Mouse (Mus musculus): ENCODE data around the gene Epb41l1. TPM values are rescaled to one million over a fixed set of nuclear protein-coding genes. Genes with fewer than 3 reads are reported as not detected.

The Epb41l1 gene
- total and polyA plus RNA-seq, 3 experiments = 7.3 to 8.2 (median 7.6) TPM

- DNase-seq = no peak
- intact Hi-C loops (cut with DNase I) = loop anchor here (5.0 kb wide), 1 partner anchor 113 kb away; no protein-coding TSS in a partner anchor
- no peak for TF ChIP-seq CTCF (IDR thresholded peaks at IDR 0.05)
- TF ChIP-seq EP300 (IDR thresholded peaks at IDR 0.05; ENCODE audit: insufficient read depth, low read depth, low read length) = no peak
- TF ChIP-seq POLR2A (IDR thresholded peaks at IDR 0.05; ENCODE audit: insufficient read depth, low read depth, low read length) = no peak
- Histone ChIP-seq H3K27ac (no peak overlapping the region), H3K27me3 (ENCODE audit: control insufficient read depth, insufficient read depth, low read length) (no peaks in the 10 kb centered on the region), H3K9ac (ENCODE audit: low read depth, low read length) (no peak overlapping the region), H3K4me3 (no peak overlapping the region), H3K4me1 (ENCODE audit: control insufficient read depth, insufficient read depth, low read length) (no peaks in the 10 kb centered on the region), H3K79me2 (replicated peaks; ENCODE audit: control insufficient read depth, insufficient read depth, low read length) (no peaks in the 10 kb centered on the region), H3K36me3 (ENCODE audit: control insufficient read depth, insufficient read depth, low read length) (no peaks in the 10 kb centered on the region)
- 93% methylated on average over 9 of the region's 9 CpGs for WGBS
These were observed 34.9 kb downstream of the Epb41l1 start for GRCm38 (mm10) chr2:156455508-156456108.

- no peak for DNase-seq
- no peak overlapping the region for H3K27ac ChIP-seq
- no peaks in the 10 kb centered on the region for H3K27me3 ChIP-seq (ENCODE audit: control insufficient read depth, insufficient read depth, low read length)
- WGBS = 82% methylated on average over 14 of the region's 14 CpGs
- H3K4me3 ChIP-seq = no peak overlapping the region
- no peaks in the 10 kb centered on the region for H3K36me3 ChIP-seq (ENCODE audit: control insufficient read depth, insufficient read depth, low read length)
- H3K79me2 ChIP-seq (replicated peaks; ENCODE audit: control insufficient read depth, insufficient read depth, low read length) = no peaks in the 10 kb centered on the region
- H3K4me1 ChIP-seq (ENCODE audit: control insufficient read depth, insufficient read depth, low read length) = no peaks in the 10 kb centered on the region
- no peak overlapping the region for H3K9ac ChIP-seq (ENCODE audit: low read depth, low read length)
- intact Hi-C loops (cut with DNase I) = loop anchor here (5.0 kb wide), 1 partner anchor 114 kb away; no protein-coding TSS in a partner anchor
- TF ChIP-seq POLR2A (IDR thresholded peaks at IDR 0.05; ENCODE audit: insufficient read depth, low read depth, low read length) (no peak), EP300 (IDR thresholded peaks at IDR 0.05; ENCODE audit: insufficient read depth, low read depth, low read length) (no peak), CTCF (IDR thresholded peaks at IDR 0.05) (no peak)
These were observed 36.0 kb downstream of the Epb41l1 start for GRCm38 (mm10) chr2:156456386-156457342.

GRCm38 (mm10) chr2:156457343-156457717 lies 36.6 kb downstream of the Epb41l1 start:
- Histone ChIP-seq H3K27me3 (ENCODE audit: control insufficient read depth, insufficient read depth, low read length) (no peaks in the 10 kb centered on the region), H3K4me3 (no peak overlapping the region), H3K36me3 (ENCODE audit: control insufficient read depth, insufficient read depth, low read length) (no peaks in the 10 kb centered on the region), H3K9ac (ENCODE audit: low read depth, low read length) (no peak overlapping the region), H3K4me1 (ENCODE audit: control insufficient read depth, insufficient read depth, low read length) (no peaks in the 10 kb centered on the region), H3K27ac (no peak overlapping the region), H3K79me2 (replicated peaks; ENCODE audit: control insufficient read depth, insufficient read depth, low read length) (no peaks in the 10 kb centered on the region)
- peak in 1 of 2 experiments; percentile 47 for DNase-seq
- TF ChIP-seq EP300 (IDR thresholded peaks at IDR 0.05; ENCODE audit: insufficient read depth, low read depth, low read length) (no peak), POLR2A (IDR thresholded peaks at IDR 0.05; ENCODE audit: insufficient read depth, low read depth, low read length) (no peak), CTCF (IDR thresholded peaks at IDR 0.05) (no peak)
- intact Hi-C loops (cut with DNase I) = loop anchor here (5.0 kb wide), 1 partner anchor 115 kb away; no protein-coding TSS in a partner anchor
- WGBS = 28% methylated on average over 4 of the region's 4 CpGs

GRCm38 (mm10) chr2:156460470-156460869 lies 39.8 kb downstream of the Epb41l1 start:
- no peak overlapping the region for H3K27ac ChIP-seq
- TF ChIP-seq CTCF (IDR thresholded peaks at IDR 0.05) (peak; percentile 64), EP300 (IDR thresholded peaks at IDR 0.05; ENCODE audit: insufficient read depth, low read depth, low read length) (no peak)
- H3K4me3 ChIP-seq = no peak overlapping the region
- peak; percentile 40 to 64 for DNase-seq
- H3K36me3 ChIP-seq (ENCODE audit: control insufficient read depth, insufficient read depth, low read length) = no peaks in the 10 kb centered on the region
- 21% methylated on average over 14 of the region's 14 CpGs for WGBS
- H3K4me1 ChIP-seq (ENCODE audit: control insufficient read depth, insufficient read depth, low read length) = no peaks in the 10 kb centered on the region
- intact Hi-C loops (cut with DNase I) = loop anchor here (5.0 kb wide), 2 partner anchors 43 to 158 kb away; no protein-coding TSS in a partner anchor
- H3K79me2 ChIP-seq (replicated peaks; ENCODE audit: control insufficient read depth, insufficient read depth, low read length) = no peaks in the 10 kb centered on the region
- no peaks in the 10 kb centered on the region for H3K27me3 ChIP-seq (ENCODE audit: control insufficient read depth, insufficient read depth, low read length)
- H3K9ac ChIP-seq (ENCODE audit: low read depth, low read length) = no peak overlapping the region

- no peak for DNase-seq
- 45% methylated on average over 14 of the region's 14 CpGs for WGBS
- intact Hi-C loops (cut with DNase I) = loop anchor here (5.0 kb wide), 2 partner anchors 45 to 160 kb away; no protein-coding TSS in a partner anchor
These were observed 41.7 kb downstream of the Epb41l1 start for GRCm38 (mm10) chr2:156462154-156463029.

More at GRCm38 (mm10) chr2:156462154-156463029, 41.7 kb downstream of the Epb41l1 start:
- Histone ChIP-seq H3K9ac (ENCODE audit: low read depth, low read length) (no peak overlapping the region), H3K27ac (no peak overlapping the region), H3K79me2 (replicated peaks; ENCODE audit: control insufficient read depth, insufficient read depth, low read length) (no peaks in the 10 kb centered on the region), H3K4me1 (ENCODE audit: control insufficient read depth, insufficient read depth, low read length) (no peaks in the 10 kb centered on the region), H3K36me3 (ENCODE audit: control insufficient read depth, insufficient read depth, low read length) (no peaks in the 10 kb centered on the region), H3K27me3 (ENCODE audit: control insufficient read depth, insufficient read depth, low read length) (no peaks in the 10 kb centered on the region), H3K4me3 (no peak overlapping the region)
- no peak for TF ChIP-seq CTCF (IDR thresholded peaks at IDR 0.05)
- no peak for TF ChIP-seq POLR2A (IDR thresholded peaks at IDR 0.05; ENCODE audit: insufficient read depth, low read depth, low read length)
- TF ChIP-seq EP300 (IDR thresholded peaks at IDR 0.05; ENCODE audit: insufficient read depth, low read depth, low read length) = no peak

All from heart, adult 2 months (tissue).